Mouse (Mus musculus): ENCODE data around the gene Rab26.

- TF ChIP-seq MAFK (IDR thresholded peaks at IDR 0.05; ENCODE audit: insufficient replicate concordance, low read length), result no peak
- TF ChIP-seq POLR2A (IDR thresholded peaks at IDR 0.05; ENCODE audit: low read depth, low read length), result no peak
- no peak for TF ChIP-seq CTCF (conservative IDR thresholded peaks at IDR 0.05 in 1 of 2, IDR thresholded peaks at IDR 0.05 in 1 of 2; ENCODE audit: low read depth in 2 of 2, low read length in 2 of 2)
- TF ChIP-seq JUND (conservative IDR thresholded peaks at IDR 0.05; ENCODE audit: low read depth, low read length), result no peak
- no peak for TF ChIP-seq EP300 (IDR thresholded peaks at IDR 0.05; ENCODE audit: low read length)
- TF ChIP-seq MAZ (IDR thresholded peaks at IDR 0.05; ENCODE audit: low read depth, low read length), result no peak
- no peak for TF ChIP-seq MAX (IDR thresholded peaks at IDR 0.05; ENCODE audit: low read length)
- no peak for TF ChIP-seq KAT2A (IDR thresholded peaks at IDR 0.05; ENCODE audit: insufficient replicate concordance, low read length)
- TF ChIP-seq MEF2A (IDR thresholded peaks at IDR 0.05; ENCODE audit: borderline replicate concordance, low read depth, low read length), result no peak
- no peak for TF ChIP-seq NELFE (IDR thresholded peaks at IDR 0.05; ENCODE audit: low read depth, low read length)
- no peak for TF ChIP-seq RAD21 (IDR thresholded peaks at IDR 0.05; ENCODE audit: low read depth, low read length)
- no peak for TF ChIP-seq E2F4 (IDR thresholded peaks at IDR 0.05; ENCODE audit: insufficient replicate concordance, low read depth, low read length)
- no peak for TF ChIP-seq ZKSCAN1 (IDR thresholded peaks at IDR 0.05; ENCODE audit: borderline replicate concordance, low read depth, low read length)
- no peak for TF ChIP-seq POLR2AphosphoS2 (IDR thresholded peaks at IDR 0.05; ENCODE audit: low read depth, low read length)
Observed at GRCm38 (mm10) chr17:24485090-24485860, 48.7 kb downstream of the Rab26 start.
